Mouse (Mus musculus): Measurements from ENCODE around the gene Atp2a1. TPM values are rescaled to one million over a fixed set of nuclear protein-coding genes. Genes with fewer than 3 reads are reported as not detected.

Atp2a1 gene
- polyA plus RNA-seq, 2 experiments from 2014 or later = 0.18 to 0.38 TPM

DNA sequence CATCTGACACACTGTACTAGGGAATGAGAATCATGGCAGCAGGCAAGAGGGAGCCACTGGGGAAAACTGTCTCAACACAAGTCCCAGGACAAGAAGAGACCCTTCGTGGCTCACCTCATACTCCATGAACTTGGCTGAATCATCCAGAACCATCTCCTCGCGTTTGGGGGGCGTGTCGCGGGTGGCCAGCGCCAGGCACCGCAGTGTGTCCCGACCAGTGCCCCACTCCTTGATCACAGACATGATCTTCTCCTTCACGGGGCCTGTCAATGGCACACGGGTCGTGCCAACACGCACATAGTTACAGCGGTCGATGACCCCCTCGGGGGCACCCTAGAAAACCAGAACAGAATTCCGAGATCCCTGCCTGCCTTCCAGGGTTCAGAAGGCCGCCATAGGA is 12.9 kb downstream of the Atp2a1 start:
- no peak for ATAC-seq

DNA sequence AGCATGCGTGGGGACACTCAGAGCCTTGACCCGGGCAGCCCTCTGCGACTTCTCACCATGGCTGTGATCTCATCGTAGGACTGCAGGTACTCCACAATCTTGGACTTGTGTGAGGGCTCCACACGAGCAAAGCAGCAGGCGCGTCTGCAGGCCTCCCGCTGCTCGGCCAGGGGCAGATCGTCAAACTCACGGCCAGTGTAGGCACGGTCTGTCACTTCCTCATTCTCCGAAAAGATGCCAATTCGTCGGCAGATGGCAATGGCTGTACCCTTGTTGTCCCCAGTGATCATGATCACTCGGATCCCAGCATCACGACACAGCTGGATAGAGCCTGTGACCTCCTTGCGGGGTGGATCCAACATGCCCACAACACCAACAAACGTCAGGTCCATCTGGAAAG is 14.4 kb downstream of the Atp2a1 start:
- ATAC-seq = no peak

DNA sequence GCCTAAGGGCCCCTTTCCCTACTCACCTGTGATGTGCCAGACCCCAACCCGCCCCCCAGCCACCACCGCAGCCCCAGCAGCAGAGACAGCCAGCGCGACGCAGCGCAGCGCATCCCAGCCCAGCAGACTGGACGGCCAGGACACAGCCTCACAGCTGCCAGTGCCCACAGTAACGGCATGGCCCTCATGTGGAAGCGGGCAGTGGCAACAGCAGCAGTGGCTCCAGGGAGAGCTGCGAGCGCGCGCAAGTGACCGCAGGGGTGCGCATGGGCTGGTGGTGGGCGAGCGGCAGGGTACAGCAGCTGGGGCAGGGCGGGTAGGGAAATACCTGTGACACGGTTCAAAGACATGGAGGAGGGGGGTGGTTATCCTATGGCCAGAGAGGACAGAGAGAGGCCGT is 16.7 kb downstream of the Atp2a1 start:
- ATAC-seq = no peak

DNA sequence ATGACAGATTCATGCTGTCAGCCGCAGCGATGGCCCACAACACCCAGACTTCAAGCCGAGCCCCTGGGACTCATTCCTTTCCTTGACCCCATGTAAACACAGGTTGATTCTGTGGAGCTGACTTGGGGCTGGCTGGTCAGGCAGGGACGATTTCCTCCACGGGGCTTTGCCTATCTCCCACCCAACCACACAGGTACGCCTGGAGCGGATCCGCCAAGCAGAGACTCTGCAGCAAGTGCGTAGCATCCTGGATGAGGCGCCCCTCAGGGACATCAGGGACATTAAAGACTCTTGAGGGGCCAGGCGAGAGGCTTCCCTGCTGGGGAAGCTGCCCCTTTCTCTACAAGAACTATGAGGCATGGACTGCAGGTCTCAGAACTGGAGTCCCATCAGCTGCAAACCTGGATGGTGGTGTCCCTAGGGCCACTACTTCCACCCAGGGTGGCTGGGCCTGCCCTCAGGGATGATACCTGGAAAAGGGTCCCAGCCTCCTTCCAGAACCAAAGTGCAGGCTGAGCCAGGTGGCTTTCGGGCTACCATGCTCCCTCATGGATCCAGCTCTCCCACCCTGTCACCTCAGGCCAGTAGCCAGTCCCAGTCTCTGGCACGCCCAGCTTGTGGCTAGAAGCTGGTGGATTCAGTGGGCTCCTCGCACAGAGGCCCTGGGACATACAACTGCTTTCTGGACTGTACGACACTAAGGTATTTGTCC is 17.6 kb downstream of the Atp2a1 start:
- no peak for ATAC-seq

DNA sequence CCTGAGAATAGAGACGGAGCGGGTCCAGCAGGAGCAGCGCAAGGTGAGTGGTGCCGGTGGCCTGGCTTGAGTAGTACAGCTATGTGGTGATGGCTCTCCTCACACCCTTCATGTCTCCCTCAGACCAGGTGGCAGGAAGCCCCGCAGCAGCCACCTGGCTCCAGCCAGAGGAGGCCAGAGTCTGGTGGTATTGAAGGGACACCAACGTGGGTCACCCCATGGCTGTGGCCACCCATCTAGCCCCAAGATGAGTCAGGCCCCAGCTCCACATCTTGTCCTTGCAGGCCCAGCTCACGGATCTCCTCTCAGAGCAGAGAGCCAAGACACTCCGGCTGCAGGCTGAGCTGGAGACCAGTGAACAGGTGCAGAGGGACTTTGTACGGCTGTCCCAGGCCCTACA is 18.4 kb downstream of the Atp2a1 start:
- no peak for ATAC-seq

DNA sequence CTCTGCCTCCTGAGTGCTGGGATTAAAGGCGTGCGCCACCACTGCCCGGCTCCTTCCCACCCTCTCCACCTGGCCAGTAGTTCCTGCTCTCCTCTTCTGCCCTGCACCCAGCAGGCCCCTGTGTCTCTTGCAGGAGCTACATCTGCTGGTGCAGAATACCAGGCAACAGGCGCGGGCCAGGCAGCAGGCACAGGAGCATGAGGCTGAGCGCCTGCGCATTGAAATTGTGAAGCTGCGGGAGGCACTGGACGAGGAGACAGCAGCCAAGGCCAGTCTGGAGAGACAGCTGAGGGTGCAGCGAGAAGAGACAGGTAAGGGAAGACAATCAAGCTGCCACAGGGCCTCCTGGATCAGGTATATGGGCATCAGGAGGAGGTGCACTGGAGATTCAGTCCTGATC is 18.9 kb downstream of the Atp2a1 start:
- ATAC-seq = no peak

DNA sequence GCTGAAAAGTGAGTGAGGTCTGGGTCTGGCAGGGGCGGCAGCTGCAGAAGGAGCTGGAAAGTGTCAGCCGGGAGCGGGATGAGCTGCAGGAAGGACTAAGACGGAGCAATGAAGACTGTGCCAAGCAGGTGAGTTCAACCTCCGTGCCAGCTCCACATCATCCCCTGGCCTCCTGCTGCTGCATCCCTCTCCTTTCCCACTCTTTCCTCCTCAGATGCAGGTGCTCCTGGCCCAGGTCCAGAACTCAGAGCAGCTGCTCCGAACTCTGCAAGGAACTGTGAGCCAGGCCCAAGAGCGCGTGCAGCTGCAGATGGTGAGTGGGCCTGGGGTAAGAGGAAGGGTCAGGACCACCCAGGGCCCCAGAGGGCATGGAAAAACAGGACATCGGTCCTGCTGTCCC is 22.8 kb downstream of the Atp2a1 start:
- no peak for ATAC-seq

DNA sequence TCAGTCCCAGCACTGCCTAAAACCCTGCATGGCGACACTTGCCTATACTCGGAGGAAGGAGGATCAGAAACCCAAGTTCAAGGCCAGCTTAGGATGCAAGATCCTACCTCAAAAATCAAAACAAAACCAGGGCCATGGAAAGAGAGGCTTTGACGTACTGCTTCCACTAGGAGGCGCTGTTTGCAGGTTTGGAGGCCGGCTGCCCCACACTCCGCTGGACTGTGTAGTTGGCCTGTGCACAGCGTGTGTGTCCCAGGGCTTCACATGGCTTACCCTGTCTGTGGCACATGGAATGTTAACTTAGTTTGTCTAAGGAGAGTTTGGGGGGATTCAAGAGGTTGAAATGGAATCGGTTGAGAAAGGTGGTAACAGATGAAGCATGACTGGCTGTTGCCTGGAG is 26.1 kb downstream of the Atp2a1 start:
- ATAC-seq = peak; percentile 41

DNA sequence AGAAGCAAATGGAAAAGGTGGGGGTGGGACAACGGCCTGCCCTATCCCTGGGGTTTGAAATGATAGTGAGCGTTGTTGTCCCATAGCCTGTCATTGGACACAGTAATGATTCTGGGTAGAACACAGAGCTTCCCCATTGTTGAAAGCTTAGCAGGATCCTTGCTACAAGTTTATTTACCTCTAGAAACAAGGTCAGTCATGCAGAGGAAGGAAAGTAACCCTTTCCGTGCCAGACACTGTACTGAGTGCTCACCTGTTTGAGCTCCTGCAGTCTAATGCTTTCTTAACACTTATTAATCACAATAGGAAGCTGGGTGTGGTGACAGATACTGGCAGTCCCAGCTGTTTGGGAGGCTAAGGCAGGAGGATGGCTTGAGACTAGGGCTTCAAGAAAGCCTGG is 27.1 kb downstream of the Atp2a1 start:
- ATAC-seq = no peak

DNA sequence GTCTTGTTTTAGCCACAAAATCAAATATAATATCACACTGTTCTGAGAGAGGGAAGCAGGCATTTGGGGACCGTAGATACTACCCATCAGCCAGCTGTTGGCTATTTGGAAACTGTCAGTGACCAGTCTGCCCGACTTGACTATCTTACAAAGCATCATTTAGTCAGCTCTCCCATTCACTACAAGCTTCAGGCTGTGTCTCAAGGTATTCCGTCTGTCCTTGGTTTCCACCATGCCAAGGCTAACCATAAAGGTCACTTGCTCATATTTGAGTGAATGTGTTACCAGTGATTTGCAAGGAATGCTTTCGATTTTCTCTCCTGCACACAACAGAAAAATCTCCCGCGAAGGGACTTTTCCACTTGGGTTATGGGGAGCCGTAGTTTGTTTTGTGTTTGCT is 28.2 kb downstream of the Atp2a1 start:
- ATAC-seq = no peak

DNA sequence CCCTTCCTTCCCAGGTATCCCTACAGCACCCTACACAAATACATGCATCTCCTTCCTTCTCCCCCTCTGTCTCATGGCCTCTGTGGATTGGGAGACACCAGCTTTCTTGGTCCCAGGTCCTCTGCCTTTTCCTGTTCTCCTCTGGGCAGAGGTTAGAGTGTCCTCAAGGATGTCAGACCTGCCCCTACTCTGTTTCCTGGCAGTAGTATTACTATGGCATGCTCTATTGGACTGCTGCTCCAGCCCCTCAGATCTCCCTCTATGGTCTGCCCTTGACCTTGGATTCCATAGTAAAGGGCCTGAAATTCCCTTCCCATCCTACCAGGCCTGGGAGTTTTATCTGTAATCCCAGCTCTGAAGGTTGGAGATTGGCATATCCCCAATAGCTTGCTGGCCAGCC is 32.7 kb downstream of the Atp2a1 start:
- no peak for ATAC-seq

DNA sequence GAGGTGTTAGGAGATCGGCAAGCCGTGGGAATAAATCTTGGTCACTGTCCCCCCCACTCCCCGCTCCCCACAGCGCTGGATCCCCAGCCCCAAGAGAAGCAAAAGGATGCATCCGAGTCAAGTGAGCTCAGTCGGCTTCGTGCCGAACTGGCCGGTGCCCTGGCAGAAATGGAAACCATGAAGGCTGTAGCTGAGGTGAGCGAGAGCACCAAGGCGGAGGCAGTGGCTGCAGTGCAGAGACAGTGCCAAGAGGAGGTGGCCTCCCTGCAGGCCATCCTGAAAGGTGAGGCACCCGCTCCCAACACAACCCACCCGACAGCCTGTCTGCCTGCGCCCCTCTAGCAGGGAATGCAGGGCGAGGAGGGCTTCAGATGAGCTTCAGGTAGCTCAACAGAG is 33.4 kb downstream of the Atp2a1 start:
- ATAC-seq = peak; percentile 4

DNA sequence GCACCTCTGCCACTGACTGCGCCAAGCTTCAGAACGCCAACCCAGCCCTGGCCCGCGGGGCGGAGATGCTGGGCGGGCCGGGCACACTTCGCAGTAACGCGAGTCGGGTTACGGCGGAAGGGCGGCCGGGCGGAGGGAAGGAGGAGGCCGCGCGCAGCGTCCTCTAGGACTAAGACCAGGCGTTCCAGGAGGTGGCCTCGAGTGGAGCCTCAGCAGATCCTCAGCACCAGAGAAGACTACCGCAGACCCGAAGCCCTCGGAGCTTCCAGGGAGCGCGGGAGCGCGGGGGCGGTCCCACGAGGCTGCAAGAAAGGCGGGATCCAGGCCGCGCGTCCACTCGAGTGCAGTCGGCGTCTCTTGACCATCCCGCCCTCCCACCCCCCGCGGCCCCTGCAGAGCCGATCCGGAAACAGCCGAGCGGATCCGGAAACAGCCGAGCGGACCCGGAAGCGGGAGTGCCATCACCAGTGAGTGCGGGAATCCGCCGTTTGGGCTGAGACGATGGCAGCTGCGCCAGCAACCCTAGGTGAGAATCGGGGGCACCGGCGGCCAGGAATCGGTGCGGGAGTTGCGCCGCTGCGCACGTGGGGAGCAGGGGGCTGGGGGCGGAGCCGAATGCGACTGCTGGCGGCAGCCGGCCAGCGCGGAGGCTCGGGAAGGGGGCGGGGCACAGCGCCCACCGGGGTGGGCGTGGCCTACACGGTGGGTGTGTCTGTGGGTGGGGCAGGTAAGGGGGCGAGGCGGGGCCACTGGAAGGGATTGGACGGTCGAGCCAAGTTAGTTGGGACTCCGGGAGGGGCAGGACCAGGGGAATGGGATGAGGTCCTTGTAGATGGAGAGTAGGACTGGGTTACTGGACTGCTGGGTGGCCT is 34.0 kb downstream of the Atp2a1 start, which contains the start of gene Rabep2:
Gene Rabep2, plus strand, starts transcription at position 129 of the 872 bp plus-strand sequence.
- ATAC-seq = peak; percentile 77

DNA sequence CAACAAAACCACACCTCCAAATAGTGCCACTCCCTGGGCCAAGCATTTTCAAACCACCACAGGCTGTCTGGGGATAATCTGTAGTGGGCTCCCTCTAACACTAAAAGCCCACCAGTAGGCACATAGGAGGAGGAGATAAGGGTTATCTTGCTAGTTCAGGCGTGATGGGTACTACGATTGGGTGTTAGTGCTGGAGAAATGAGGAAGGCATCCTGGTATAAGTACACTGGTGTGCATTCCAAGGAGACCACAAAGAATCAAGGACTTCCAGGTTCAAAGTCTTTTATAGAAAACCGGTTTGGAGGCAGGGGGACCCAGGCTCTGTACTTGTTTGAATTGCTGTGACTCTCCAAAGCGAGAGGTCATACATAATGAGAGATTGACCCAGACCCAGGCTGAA is 34.8 kb downstream of the Atp2a1 start:
- no peak for ATAC-seq

DNA sequence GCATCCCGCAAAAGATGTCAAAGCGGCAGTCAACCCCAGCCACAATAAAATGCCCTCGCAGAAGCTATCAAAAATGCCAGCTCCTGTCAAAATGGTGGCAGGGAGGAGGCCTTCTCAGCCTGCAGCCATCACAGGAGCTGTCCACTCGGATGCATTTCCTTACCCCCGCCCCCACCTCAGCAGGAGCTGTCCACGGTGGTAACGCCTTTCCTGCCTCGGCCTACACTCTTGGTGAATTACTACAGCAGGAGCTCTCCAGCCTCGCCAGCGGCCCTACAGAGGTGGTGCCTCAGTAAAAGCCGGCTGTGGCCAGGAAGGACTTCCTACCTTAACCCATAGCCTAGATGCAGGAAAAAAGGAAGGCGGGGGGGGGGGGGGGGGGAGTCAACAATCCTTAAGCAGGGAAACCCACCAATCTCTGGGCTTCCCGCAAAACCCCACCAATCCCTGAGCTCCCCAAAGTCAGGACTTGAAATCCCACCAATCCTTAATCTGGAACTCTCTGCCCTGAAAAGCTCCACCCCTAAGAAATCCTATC is 35.5 kb downstream of the Atp2a1 start:
- no peak for ATAC-seq

DNA sequence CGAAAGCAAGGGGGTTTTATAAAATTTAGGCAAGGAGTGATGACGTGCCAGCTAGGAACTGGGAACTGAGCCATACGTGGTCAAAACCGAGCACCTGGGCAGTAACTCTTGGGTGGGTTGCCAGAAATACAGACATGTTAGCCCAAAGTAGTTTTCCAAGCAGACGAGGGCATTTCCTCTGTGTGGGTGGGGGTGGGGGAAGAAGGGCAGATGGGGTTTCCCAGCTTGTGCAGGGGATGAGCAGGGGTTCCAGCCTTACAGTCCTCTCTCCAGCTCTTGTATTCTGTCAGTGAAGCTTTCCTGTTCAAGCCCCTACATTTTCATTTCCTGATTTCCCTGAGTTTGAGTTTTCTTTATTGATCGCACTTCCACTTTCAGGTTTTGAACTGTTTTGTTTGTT is 38.7 kb downstream of the Atp2a1 start:
- ATAC-seq = no peak

DNA sequence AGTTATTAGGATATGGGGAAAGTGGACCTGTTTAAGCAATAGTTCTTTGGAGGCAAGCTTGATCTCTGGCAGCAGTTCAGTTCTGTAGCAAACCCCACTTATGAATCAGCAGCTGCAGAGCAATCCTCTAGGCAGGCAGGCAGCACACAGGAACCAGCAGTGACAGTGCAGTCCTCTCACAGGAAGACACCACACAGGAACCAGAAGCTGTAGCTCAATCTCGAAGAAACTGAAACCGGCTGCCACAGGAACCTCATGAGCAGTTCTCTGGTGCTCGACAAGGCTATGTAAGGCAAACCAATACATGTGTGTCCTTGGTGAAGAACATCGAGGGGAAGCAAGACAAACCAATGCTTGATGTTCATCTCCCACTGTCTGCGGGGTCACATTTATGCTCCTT is 41.2 kb downstream of the Atp2a1 start:
- no peak for ATAC-seq

DNA sequence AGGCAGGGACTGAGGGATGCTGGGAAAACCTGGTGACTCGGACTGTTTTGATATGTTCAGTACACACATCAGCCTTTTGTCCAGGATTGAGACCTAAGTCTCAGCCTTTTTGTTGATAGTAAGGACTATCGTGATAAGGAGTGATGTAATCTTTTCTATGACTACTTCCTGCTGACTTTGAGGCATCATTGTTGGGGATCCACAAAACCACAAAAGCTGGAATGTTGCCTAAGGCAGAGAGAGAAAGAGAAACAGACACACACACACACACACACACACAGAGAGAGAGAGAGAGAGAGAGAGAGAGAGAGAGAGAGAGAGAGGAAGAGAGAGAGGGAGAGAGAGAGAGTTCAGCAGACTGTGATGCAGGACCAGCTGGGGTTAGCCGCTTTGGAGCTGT is 44.4 kb downstream of the Atp2a1 start:
- no peak for ATAC-seq

DNA sequence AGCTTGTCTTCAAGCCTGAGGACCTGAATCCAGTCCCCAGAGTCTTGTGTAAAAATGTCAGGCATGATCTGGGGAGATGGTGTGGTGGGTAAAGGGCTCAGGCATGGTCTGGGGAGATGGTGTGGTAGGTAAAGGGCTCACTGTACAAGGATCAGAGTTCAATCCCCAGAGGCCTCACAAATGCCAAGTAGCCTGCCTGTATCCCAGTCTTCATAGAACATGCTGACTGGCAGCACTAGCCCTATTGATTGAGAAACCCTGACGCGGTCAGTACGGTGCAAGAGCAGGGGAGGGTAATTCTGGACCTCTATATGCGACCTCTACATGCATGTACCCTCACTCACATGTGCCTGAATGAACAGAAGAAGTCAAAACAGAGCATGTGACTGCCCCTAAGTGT is 45.3 kb downstream of the Atp2a1 start:
- no peak for ATAC-seq

DNA sequence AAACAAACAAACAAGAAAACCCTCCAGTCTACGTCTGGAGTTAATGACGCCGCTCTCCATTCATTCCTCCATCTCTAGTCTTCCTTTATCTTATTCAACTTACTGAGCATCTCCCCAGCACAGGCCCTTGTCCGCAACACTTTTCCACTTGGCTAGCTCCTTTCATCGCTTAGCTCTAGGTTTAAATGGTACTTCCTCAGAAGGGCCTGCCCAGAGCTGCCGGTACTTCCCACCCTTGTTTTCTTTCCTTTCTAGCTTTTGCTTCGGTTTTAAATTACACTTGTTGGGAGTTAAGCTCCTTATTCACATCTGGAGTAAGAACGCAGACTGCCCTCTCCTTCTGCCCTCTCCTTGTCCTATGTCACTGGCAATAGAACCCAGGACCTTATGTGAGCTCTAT is 45.9 kb downstream of the Atp2a1 start:
- no peak for ATAC-seq

DNA sequence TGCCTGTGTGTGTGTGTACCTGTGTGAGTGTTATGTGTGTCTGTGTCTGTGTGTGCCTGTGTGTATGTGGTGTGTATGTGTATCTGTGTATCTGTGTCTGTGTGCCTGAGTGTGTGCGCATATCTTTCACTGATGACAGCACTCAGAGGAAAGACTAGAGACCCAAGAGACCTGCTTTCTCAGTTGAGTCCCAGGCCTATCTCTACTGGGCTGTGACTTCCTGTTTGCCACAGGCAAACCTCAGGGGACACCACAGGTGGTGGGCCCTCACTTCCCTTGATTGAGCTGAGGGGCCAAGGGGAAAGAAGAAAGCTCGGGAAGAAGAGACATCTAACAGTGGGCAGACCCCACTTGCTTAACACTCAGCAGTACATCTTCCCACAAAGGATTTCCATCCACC is 46.3 kb downstream of the Atp2a1 start:
- ATAC-seq = no peak

DNA sequence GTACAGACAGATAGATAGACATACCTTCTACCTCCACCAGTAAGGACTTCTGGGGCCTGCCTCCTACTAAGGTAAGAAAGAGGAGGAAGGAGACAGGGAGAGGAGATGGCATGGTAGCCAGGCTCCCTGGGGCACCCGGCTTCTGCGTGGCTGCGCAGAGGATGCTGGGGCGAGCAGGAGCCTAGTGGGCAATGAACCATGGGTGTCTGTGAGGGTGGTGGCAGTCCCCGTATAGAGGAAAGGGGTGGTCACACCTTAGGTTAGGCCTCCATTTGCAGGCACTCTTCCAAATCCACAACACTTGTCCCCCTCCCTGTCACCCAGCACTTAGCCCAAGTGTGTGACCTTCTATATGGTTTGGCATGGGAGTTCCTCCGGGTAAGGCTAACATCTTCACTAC is 48.2 kb downstream of the Atp2a1 start, which contains the start of gene Cd19:
Gene Cd19, minus strand, starts transcription at position 165 of the 400 bp plus-strand sequence.
- ATAC-seq = no peak

DNA sequence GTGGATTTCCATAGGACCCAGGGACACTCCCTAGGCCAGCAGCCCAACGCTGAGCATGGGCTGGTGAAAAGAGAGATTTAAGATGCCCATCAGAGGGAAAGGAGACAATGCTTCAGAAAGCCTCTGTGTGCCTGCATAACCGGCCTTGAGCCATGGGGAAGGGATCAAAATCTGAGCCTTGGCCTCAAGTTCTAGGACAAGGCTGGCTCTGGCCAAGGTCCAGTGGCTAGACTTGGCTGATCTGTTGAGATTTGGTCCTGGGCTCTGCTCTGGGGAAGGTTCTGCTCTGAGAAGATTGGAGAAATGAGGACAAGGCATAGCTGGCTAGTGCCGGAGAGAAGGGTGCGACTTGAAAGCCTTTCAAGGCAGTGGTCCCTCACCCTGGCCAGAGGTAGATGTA is 51.8 kb downstream of the Atp2a1 start:
- ATAC-seq = no peak

DNA sequence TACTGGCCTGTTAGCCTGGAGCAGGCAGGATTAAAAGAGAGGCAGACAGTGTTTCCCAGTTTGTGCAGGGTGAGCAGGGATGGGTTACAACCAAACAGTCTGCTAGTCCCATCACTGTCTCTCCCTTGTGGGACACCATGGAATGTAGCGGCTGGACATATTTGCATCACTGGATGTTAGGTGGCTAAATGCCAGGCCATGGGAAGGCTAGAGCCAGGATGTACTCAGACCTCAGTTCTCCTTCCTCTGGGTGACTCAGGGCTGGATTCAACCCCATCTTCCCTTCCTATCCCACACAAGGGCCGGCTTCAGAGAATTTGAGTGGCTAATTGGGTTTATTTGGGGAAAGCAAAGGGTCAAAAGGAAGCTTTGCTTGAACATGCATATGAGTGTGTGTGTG is 54.2 kb downstream of the Atp2a1 start:
- no peak for ATAC-seq

All from CD4-positive, CD25-positive, alpha-beta regulatory T cell, adult 4 months (primary cell).